Mouse (Mus musculus) naive thymus-derived CD4-positive, alpha-beta T cell, adult 2 months (primary cell): ENCODE data around the gene Sowahd.
"Not testable (repeated sequence)": the region's sequence is repeated elsewhere in the genome, so short reads cannot be mapped to it uniquely, and the experiment has no call there.

Experiments
- DNase-seq: peaks from one replicate; pipeline ENCODE4 v3.0.0-alpha.2; 2011; ENCODE audit warnings: low read depth

Sowahd gene

GRCm38 (mm10) chrX:37048066-37048889 lies at the start of gene Sowahd:
Gene Sowahd, plus strand, starts transcription at chrX:37048845.
- DNase-seq, result no peak

GRCm38 (mm10) chrX:37013870-37014269 lies 34.8 kb upstream of the Sowahd start:
- DNase-seq, result no peak

- DNase-seq, result no peak
Measured at GRCm38 (mm10) chrX:37018150-37018654, 30.4 kb upstream of the Sowahd start.

GRCm38 (mm10) chrX:37019045-37019444 lies 29.6 kb upstream of the Sowahd start:
- peak; percentile 43 for DNase-seq

GRCm38 (mm10) chrX:37022690-37023089 lies 26.0 kb upstream of the Sowahd start:
- DNase-seq, result peak; percentile 80

- no peak for DNase-seq
Measured at GRCm38 (mm10) chrX:37023652-37024309, 24.9 kb upstream of the Sowahd start.

GRCm38 (mm10) chrX:37028378-37028777 lies 20.3 kb upstream of the Sowahd start:
- DNase-seq, result no peak

- DNase-seq, result peak; percentile 67
Measured at GRCm38 (mm10) chrX:37042726-37043125, 5.9 kb upstream of the Sowahd start.

- peak; percentile 23 for DNase-seq
Measured at GRCm38 (mm10) chrX:37048890-37049823, 512 bp downstream of the Sowahd start.

- no peak for DNase-seq
Measured at GRCm38 (mm10) chrX:37063902-37064301, 15.3 kb downstream of the Sowahd start.

- no peak for DNase-seq
Measured at GRCm38 (mm10) chrX:37067299-37067698, 18.7 kb downstream of the Sowahd start.

- DNase-seq, result no peak
Measured at GRCm38 (mm10) chrX:37068766-37069165, 20.1 kb downstream of the Sowahd start.

GRCm38 (mm10) chrX:37074262-37074892 lies 25.7 kb downstream of the Sowahd start:
- DNase-seq, result peak; percentile 80

GRCm38 (mm10) chrX:37076651-37077050 lies 28.0 kb downstream of the Sowahd start:
- DNase-seq, result no peak

- not testable (repeated sequence) for DNase-seq
Measured at GRCm38 (mm10) chrX:37080345-37080744, 31.7 kb downstream of the Sowahd start.

GRCm38 (mm10) chrX:37081194-37081593 lies 32.5 kb downstream of the Sowahd start:
- no peak for DNase-seq

- DNase-seq, result no peak
Measured at GRCm38 (mm10) chrX:37084318-37084926, 35.8 kb downstream of the Sowahd start.

GRCm38 (mm10) chrX:37084927-37085660 lies 36.4 kb downstream of the Sowahd start, which contains the start of gene Rpl39:
Gene Rpl39, minus strand, starts transcription at chrX:37085402.
- peak; percentile 92 for DNase-seq

GRCm38 (mm10) chrX:37085665-37086064 lies 37.0 kb downstream of the Sowahd start:
- no peak for DNase-seq

GRCm38 (mm10) chrX:37088778-37089177 lies 40.1 kb downstream of the Sowahd start:
- DNase-seq, result no peak
